Mouse (Mus musculus) hindbrain, embryonic 13.5 days (tissue): ENCODE data around the gene Etv6. TPM values are rescaled to one million over a fixed set of nuclear protein-coding genes. Genes with fewer than 3 reads are reported as not detected.

Experiments used
- ATAC-seq: fragments of 200-750 bp; cut with Nextera tagmentation; 2 replicates; pipeline ENCODE4 v1.8.0; 2017; ENCODE audit warnings: moderate TSS enrichment; ENCODE audit not compliant: low FRiP score
- H3K27ac ChIP-seq: fragments of 300-500 bp; sonication (generic); 2 replicates; pipeline ENCODE4 v1.5.1; 2015; ENCODE audit warnings: inconsistent platforms, mild to moderate bottlenecking, moderate library complexity
- H3K27me3 ChIP-seq: fragments of 300-500 bp; sonication (generic); 2 replicates; pipeline ENCODE4 v1.6.1; 2015; ENCODE audit warnings: mild to moderate bottlenecking, inconsistent platforms
- H3K36me3 ChIP-seq: fragments of 300-500 bp; sonication (generic); 2 replicates; pipeline ENCODE4 v1.6.1; 2015; ENCODE audit warnings: mild to moderate bottlenecking, inconsistent platforms
- H3K4me1 ChIP-seq: fragments of 300-500 bp; sonication (generic); replicated peaks from 2 replicates; pipeline ENCODE4 v1.6.1; 2015; ENCODE audit warnings: inconsistent platforms
- H3K4me2 ChIP-seq: fragments of 300-500 bp; sonication (generic); 2 replicates; pipeline ENCODE4 v1.6.1; 2015; ENCODE audit warnings: inconsistent platforms, mild to moderate bottlenecking, moderate library complexity
- H3K4me3 ChIP-seq: fragments of 300-500 bp; sonication (generic); 2 replicates; pipeline ENCODE4 v1.5.1; 2015; ENCODE audit warnings: mild to moderate bottlenecking, inconsistent platforms
- H3K9ac ChIP-seq: fragments of 300-500 bp; sonication (generic); 2 replicates; pipeline ENCODE4 v1.6.1; 2015; ENCODE audit warnings: mild to moderate bottlenecking, inconsistent platforms
- H3K9me3 ChIP-seq: fragments of 300-500 bp; sonication (generic); 2 replicates; pipeline ENCODE4 v1.6.1; 2016; ENCODE audit warnings: inconsistent platforms
- WGBS: fragments of 180-500 bp; shearing (Covaris S2); methylation state at CpG from one replicate; pipeline ENCODE4 v1.1.7; 2015; 5-methylcytosine and 5-hydroxymethylcytosine counted together
- polyA plus RNA-seq: library from polyadenylated mRNA; unstranded; fragments of >200 nt; fragmentation: Nextera tagmentation; extraction: Ambion mirVana; gene quantifications from 2 replicates; pipeline ENCODE4 v1.2.1, GENCODE M21; 2015

Gene Etv6
- polyA plus RNA-seq, 1 experiment from 2014 or later, result 6.4 TPM

DNA sequence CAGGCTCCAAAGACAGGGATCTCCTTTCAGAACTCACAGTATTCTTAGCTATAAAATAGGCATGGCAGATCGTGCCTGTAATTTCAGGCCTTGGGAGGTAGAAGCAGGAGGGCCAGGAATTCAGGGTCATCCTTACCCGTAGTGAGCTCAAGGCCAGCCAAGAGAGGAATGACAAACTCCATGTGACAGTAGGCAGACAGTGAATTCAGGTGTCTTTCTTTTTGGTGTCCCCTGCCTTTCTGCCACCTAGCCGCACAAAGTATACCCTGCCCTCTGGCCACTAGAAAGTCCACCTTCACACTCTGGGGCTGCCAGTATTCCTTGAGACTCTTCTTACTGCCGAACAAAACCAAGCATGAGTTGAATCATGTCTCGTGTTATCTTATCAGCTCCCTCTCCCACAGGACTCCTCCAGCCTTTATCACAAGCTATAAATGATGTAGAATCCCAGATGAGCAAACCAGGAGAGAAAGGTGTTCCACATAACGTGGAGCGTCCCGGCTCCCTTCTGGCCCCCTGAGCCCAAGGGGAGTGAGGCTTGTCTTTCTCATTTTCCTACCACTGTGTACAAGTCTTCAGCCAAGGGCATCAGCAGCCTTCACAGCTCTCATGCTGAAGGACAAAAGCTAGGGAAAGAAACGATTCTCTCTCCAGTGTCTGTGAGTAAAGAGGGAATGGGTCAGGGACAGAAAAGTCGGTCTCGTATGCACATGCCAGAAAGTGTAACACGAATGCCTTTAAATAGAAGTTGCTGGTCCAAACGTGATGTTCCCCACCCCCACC, 175.4 kb downstream of the Etv6 start:
- H3K9me3 ChIP-seq, result no peaks in the 10 kb centered on the region
- 81% methylated on average over 13 of the region's 13 CpGs for WGBS
- H3K9ac ChIP-seq, result no peak overlapping the region
- H3K36me3 ChIP-seq, result no peaks in the 10 kb centered on the region
- H3K4me1 ChIP-seq, result peaks cover 47% of the 10 kb centered on the region
- H3K27ac ChIP-seq, result no peak overlapping the region
- H3K4me3 ChIP-seq, result no peak overlapping the region
- H3K27me3 ChIP-seq, result no peaks in the 10 kb centered on the region
- H3K4me2 ChIP-seq, result no peak overlapping the region
- ATAC-seq, result no peak

DNA sequence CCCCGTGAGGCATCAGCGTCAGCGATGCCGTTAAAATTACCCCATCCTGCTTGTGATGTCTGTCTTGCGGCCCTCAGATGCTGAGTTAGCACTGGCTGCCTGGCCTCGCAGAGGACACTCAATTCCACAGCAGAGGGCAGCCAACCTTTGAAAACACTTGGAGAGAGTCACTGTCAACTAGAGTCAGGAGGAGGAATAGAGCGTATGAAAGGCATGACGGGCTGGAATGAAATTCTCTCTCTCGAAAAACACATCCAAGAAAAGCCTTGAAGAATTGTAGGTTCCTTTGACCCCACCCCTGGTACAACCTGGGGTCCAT, 175.9 kb downstream of the Etv6 start:
- H3K4me2 ChIP-seq, result no peak overlapping the region
- H3K9ac ChIP-seq, result no peak overlapping the region
- no peaks in the 10 kb centered on the region for H3K9me3 ChIP-seq
- H3K4me3 ChIP-seq, result no peak overlapping the region
- ATAC-seq, result no peak
- H3K27ac ChIP-seq, result no peak overlapping the region
- peaks cover 43% of the 10 kb centered on the region for H3K4me1 ChIP-seq
- 80% methylated on average over 9 of the region's 9 CpGs for WGBS
- no peaks in the 10 kb centered on the region for H3K27me3 ChIP-seq
- H3K36me3 ChIP-seq, result no peaks in the 10 kb centered on the region

DNA sequence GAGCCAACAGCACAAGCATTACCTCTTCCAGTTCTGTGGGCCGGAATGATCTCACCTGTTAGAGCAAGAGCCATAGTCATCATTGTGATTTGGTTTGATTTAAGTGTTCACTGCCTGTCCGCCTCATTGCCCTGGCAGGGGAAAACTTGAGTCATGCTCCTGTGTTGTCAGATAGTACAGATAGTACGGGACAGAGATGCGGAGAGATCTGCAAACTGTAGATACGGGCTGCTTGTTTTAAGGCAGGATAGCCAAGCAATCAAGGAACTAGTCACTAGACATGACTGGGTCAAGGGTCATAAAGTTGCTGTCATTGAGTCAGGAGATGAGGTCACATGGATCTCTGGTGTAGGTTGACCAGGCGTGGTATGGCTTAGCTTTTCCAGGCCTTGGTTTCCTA, 182.2 kb downstream of the Etv6 start:
- no peak for ATAC-seq
- H3K4me1 ChIP-seq, result peaks cover 16% of the 10 kb centered on the region
- no peaks in the 10 kb centered on the region for H3K36me3 ChIP-seq
- WGBS, result 96% methylated on average over 6 of the region's 6 CpGs
- no peaks in the 10 kb centered on the region for H3K27me3 ChIP-seq
- H3K9me3 ChIP-seq, result no peaks in the 10 kb centered on the region
- no peak overlapping the region for H3K9ac ChIP-seq
- no peak overlapping the region for H3K27ac ChIP-seq
- H3K4me3 ChIP-seq, result no peak overlapping the region
- no peak overlapping the region for H3K4me2 ChIP-seq

DNA sequence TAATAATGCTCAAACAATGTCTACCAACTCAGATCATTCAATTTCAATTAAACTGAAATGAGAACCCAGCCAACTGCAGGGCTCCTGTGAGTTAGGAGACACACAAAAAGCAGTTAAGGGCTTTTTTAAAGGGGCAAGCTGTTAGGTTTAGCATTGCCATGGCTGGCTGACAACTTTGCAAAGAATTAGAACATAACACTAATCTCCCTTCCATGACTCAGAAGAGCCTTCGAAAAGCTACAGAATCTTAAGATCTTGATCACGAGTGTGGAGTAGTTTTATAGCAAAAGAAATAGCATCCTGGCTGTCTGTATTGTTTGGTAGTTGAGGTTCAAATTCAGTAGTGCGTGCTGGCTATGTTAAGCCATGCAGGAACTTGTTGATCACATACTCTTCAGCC, 182.9 kb downstream of the Etv6 start:
- H3K36me3 ChIP-seq, result 0 out of 2 replicates have a peak, but pooled peaks cover 3% of the 10 kb centered on the region
- WGBS, result 94% methylated on average over 3 of the region's 3 CpGs
- H3K27ac ChIP-seq, result no peak overlapping the region
- no peak for ATAC-seq
- no peak overlapping the region for H3K4me3 ChIP-seq
- no peak overlapping the region for H3K4me2 ChIP-seq
- H3K27me3 ChIP-seq, result no peaks in the 10 kb centered on the region
- peaks cover 16% of the 10 kb centered on the region for H3K4me1 ChIP-seq
- H3K9ac ChIP-seq, result no peak overlapping the region
- H3K9me3 ChIP-seq, result no peaks in the 10 kb centered on the region

DNA sequence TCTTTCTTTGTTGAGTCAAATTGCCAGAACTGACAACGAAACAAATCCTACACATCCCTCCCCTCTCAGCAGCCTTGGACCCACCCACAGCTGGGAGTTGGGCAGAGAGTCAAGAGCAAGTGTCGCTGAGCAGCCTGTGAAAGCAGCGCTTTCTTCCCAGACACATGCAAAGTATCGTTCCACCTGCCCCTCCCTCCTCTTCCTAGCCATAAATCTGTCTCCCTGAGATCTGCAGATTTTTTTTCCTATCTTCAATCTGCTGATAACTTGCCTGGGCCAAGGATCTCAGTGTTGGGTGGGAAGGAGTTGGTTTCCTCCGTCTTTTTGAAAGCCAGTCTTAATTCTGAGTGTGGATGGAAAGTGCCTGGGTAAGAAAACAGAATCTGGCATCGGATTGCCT, 183.9 kb downstream of the Etv6 start:
- peak; percentile 68; the same call in 1 of the 2 replicates for ATAC-seq
- Histone ChIP-seq H3K27ac (no peak overlapping the region), H3K9me3 (no peaks in the 10 kb centered on the region), H3K4me1 (peaks cover 16% of the 10 kb centered on the region), H3K27me3 (no peaks in the 10 kb centered on the region), H3K4me2 (no peak overlapping the region), H3K4me3 (no peak overlapping the region), H3K9ac (no peak overlapping the region), H3K36me3 (0 out of 2 replicates have a peak, but pooled peaks cover 3% of the 10 kb centered on the region)
- 51% methylated on average over 6 of the region's 6 CpGs for WGBS

DNA sequence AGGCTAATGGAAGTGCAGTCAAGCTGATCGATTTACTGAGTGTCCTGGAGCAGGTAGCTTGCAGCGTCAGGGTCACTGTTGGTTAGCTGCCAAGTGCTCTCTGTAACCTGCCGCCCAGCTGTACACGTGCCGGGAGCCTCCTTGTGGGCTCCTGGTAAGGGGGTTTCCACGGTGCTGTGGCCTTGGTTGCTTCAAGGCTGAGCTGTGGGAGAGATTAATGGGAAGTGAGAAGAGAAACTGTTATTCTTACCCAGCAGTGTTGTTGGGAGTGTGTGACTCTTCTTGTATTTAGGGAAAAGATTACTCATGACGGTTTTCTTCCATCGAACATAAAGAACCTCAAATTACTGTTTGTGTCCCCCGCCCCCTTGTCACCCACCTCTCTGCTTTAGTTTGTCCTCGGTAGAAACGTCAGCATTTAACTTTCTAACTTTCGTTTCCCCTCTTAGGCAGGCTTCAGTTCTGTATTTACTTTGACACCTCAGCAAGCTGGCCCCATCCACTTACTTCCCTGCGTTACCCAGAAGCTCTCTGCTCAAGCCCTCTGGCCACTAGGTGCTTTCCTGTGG, 184.8 kb downstream of the Etv6 start:
- Histone ChIP-seq H3K9ac (no peak overlapping the region), H3K4me3 (no peak overlapping the region), H3K4me2 (no peak overlapping the region), H3K4me1 (peaks cover 16% of the 10 kb centered on the region), H3K27ac (no peak overlapping the region), H3K36me3 (0 out of 2 replicates have a peak, but pooled peaks cover 3% of the 10 kb centered on the region), H3K9me3 (no peaks in the 10 kb centered on the region), H3K27me3 (no peaks in the 10 kb centered on the region)
- 72% methylated on average over 13 of the region's 13 CpGs for WGBS
- ATAC-seq, result 0 out of 2 replicates have a peak, but pooled peaks have one; percentile 31

DNA sequence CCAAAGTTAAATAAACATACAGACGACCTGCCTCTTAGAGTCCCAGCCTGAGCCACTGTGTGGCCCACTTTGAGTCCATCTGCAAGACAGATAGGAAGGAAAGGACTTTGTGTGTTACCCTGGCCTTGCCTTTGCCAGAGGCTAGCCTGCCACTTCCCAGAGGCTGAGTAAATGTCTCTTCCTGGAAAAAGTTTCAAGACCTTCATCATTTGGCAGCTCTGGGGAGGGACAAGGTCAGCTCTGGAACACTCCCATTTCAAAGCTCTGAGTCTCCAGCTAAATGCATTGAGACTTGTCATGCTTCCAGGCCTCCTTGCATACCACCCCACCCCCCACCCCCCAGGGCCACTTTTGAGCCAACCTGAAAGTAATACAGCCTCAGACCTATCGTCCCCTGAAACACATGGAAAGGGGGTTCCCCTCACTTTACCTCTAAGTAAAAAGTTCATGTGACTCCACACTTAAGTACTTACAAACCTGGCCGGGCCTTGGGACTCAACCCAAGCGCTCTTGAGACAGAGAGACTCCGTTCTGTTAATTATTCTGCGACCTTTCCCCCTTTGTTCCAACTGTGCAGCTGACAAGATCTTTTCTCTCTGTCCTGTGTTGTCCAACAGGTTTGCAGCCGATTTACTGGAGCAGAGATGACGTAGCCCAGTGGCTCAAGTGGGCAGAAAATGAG, 186.9 kb downstream of the Etv6 start:
- Histone ChIP-seq H3K27ac (no peak overlapping the region), H3K9me3 (no peaks in the 10 kb centered on the region), H3K4me2 (no peak overlapping the region), H3K36me3 (0 out of 2 replicates have a peak, but pooled peaks cover 3% of the 10 kb centered on the region), H3K4me3 (no peak overlapping the region), H3K27me3 (no peaks in the 10 kb centered on the region), H3K4me1 (peaks cover 16% of the 10 kb centered on the region), H3K9ac (no peak overlapping the region)
- ATAC-seq, result no peak
- 49% methylated on average over 8 of the region's 8 CpGs for WGBS

DNA sequence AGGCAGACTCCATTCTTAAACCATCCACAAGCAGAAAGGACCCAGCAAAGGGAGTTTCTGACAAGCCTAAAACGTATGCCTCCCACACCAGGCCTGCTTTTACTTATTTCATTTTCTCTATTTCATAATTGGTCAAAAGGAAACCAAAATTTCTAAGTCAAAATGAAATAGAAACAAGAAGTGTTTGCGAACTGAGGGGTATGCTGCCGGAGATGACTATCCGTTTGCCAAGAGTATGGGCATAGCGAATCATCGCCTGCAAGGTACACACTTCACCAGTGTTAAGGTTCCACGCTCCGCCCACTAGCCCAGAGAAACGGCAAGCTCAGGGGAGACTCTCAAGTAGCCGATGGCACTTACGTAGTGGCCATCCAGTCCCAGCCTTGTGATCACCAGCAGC, 190.1 kb downstream of the Etv6 start:
- no peaks in the 10 kb centered on the region for H3K4me1 ChIP-seq
- H3K9ac ChIP-seq, result no peak overlapping the region
- no peak overlapping the region for H3K4me2 ChIP-seq
- no peaks in the 10 kb centered on the region for H3K27me3 ChIP-seq
- no peak overlapping the region for H3K27ac ChIP-seq
- H3K36me3 ChIP-seq, result peaks cover 10% of the 10 kb centered on the region
- 93% methylated on average over 11 of the region's 11 CpGs for WGBS
- no peak for ATAC-seq
- no peaks in the 10 kb centered on the region for H3K9me3 ChIP-seq
- no peak overlapping the region for H3K4me3 ChIP-seq

DNA sequence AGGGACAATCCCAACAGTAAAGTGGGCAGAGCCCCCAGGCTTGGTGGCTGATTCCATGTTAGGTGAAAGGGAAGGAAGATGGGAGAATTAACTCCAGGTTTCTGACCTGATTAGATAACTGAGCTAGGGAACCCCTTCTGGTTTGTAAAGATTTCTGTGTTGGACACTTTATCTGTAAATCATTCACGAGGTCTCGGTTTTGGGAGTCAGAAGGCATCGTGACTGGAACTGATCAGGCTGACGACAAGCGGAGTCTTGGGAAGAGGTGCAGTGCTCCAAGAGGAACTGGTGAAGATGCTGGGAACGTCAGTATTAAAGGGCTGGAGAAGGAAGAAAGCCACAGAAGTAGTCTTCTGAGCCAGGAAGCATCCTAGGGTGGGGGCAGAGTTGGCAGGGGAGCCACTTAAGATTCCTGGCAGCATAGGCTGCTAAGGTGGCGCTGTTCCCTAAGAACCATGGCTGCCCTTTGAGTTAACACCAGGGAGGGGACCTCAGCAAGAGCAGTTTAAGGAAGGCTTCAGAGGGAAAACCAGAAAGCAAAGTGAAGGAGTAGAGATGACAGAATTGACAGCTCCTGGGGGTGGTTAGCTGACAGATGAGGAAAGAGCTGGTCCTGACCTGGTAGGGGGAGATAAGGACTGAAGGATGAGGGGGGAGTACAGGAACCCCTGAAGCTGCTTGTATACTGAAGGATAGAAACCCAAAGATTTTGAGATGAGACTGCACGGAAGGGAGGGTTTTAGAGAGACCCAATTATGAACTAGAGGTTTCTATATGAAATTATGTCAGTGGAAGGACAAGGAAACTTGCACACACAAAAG, 191.1 kb downstream of the Etv6 start:
- Histone ChIP-seq H3K4me1 (no peaks in the 10 kb centered on the region), H3K9me3 (no peaks in the 10 kb centered on the region), H3K4me2 (no peak overlapping the region), H3K4me3 (no peak overlapping the region), H3K27me3 (no peaks in the 10 kb centered on the region), H3K9ac (no peak overlapping the region), H3K36me3 (peaks cover 10% of the 10 kb centered on the region), H3K27ac (no peak overlapping the region)
- WGBS, result 92% methylated on average over 8 of the region's 8 CpGs
- ATAC-seq, result no peak

DNA sequence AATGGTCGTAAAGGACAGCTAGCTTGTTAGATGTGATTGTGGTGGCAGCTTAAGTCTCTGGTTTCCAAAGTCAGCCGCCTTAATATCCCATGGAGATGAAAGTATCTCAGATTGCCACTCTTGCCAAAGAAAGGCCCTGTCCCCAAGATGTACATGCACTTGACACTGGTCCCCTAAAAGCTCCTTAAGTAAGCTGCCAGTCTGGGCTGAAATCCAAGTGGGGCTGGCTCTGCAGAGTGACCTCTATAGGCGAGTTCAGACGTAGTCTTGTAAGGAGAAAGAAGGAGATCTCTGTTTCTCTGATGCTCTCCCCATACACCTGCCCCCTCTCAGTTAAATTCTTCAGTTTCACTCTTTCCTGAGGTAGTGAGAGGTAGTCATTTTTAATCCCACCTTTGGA, 200.8 kb downstream of the Etv6 start:
- no peak overlapping the region for H3K4me2 ChIP-seq
- ATAC-seq, result no peak
- H3K4me3 ChIP-seq, result no peak overlapping the region
- H3K27me3 ChIP-seq, result no peaks in the 10 kb centered on the region
- H3K36me3 ChIP-seq, result peaks cover 17% of the 10 kb centered on the region
- H3K9ac ChIP-seq, result no peak overlapping the region
- peaks cover 6% of the 10 kb centered on the region; the same call in 1 of the 2 replicates for H3K9me3 ChIP-seq
- H3K4me1 ChIP-seq, result no peaks in the 10 kb centered on the region
- WGBS, result 82% methylated on average over 4 of the region's 4 CpGs
- H3K27ac ChIP-seq, result no peak overlapping the region

DNA sequence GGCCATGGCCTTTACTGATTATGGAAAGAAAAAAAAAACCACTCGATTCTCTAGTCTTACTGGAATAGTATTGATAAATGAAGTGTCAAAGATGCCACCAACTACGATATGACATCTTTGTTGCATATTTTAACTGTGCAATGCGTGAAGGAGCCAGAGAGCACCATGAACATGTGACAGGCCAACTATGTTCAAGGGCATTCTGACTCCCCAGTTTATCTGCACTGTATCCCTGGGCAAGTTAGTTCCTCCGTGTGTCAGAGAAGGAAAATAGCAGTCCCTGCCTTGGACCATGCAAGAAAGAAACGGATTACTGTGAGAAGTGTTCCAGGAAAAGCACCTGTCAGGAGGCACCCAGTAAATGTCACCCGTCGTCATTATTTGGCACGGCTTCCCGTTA, 203.0 kb downstream of the Etv6 start:
- Histone ChIP-seq H3K4me2 (no peak overlapping the region), H3K4me3 (no peak overlapping the region), H3K27me3 (no peaks in the 10 kb centered on the region), H3K27ac (no peak overlapping the region), H3K9me3 (peaks cover 6% of the 10 kb centered on the region; the same call in 1 of the 2 replicates), H3K4me1 (no peaks in the 10 kb centered on the region), H3K9ac (no peak overlapping the region), H3K36me3 (peaks cover 14% of the 10 kb centered on the region)
- WGBS, result 95% methylated on average over 9 of the region's 9 CpGs
- no peak for ATAC-seq

DNA sequence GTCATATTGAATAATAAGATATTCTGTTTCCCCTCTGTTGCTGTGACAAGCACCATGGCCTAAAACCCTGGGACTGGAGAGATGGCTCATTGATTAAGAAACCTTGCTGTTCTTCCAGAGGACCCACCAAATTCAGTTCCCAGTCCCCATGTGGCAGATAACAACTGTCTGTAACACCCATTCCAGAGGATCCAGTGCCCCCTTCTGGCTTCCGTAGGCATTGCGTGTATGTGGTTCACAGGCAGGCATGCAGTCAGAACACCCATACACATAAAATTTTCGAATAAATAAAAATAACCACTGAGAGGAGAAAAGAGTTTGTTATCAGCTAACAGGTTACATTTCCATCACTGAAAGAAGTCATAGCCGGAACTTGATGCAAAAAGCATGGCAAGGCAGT, 205.5 kb downstream of the Etv6 start:
- H3K4me3 ChIP-seq, result no peak overlapping the region
- no peak overlapping the region for H3K4me2 ChIP-seq
- no peaks in the 10 kb centered on the region for H3K27me3 ChIP-seq
- no peak overlapping the region for H3K27ac ChIP-seq
- H3K4me1 ChIP-seq, result no peaks in the 10 kb centered on the region
- peaks cover 6% of the 10 kb centered on the region; the same call in 1 of the 2 replicates for H3K9me3 ChIP-seq
- ATAC-seq, result no peak
- no peak overlapping the region for H3K9ac ChIP-seq
- WGBS, result 99% methylated on average over 4 of the region's 4 CpGs
- H3K36me3 ChIP-seq, result peaks cover 14% of the 10 kb centered on the region
